Mouse (Mus musculus) left cerebral cortex, adult 2 months (tissue): Measurements from ENCODE around the gene Bcas3. TPM values are rescaled to one million over a fixed set of nuclear protein-coding genes. Genes with fewer than 3 reads are reported as not detected.
A peak's percentile ranks its signal among the peaks of the same experiment; 100 is the strongest.
"Not testable (repeated sequence)": the region's sequence is repeated elsewhere in the genome, so short reads cannot be mapped to it uniquely, and the experiment has no call there.

ENCODE experiments used
- DNase-seq, 2 experiments: peaks; one replicate each; pipeline ENCODE4 v3.0.0; 2021 to 2022; ENCODE audit warnings: low spot score in 2 of 2, mixed read lengths in 1 of 2; ENCODE audit errors: extremely low spot score in 1 of 2
- H3K27ac ChIP-seq: fragments of 200-600 bp; 2 replicates; pipeline ENCODE4 v1.8.1; 2022
- H3K4me3 ChIP-seq: fragments of 200-600 bp; 2 replicates; pipeline ENCODE4 v1.8.1; 2022
- CTCF ChIP-seq: fragments of 200-600 bp; IDR thresholded peaks from 2 replicates; pipeline ENCODE4 v1.8.1; 2022; ENCODE audit warnings: antibody characterized with exemption, mild to moderate bottlenecking, moderate library complexity
- intact Hi-C: fragments of 180-260 bp; cut with DNase I; formaldehyde crosslinking; loops from one replicate; pipeline ENCODE4 v1.15.1; 2025
- total RNA-seq, 2 experiments: library from RNA; stranded (reverse); gene quantifications; 2 replicates each; pipeline ENCODE4 v1.2.3; 2021

Gene Bcas3
- total RNA-seq, 2 experiments from 2014 or later, result 69.1 to 73.0 TPM

GRCm38 (mm10) chr11:85714312-85714931 is 361.5 kb downstream of the Bcas3 start:
- DNase-seq, result no peak
- intact Hi-C loops, result no loop called here
- no peak for TF ChIP-seq CTCF
- H3K27ac ChIP-seq, result no peak overlapping the region
- no peak overlapping the region for H3K4me3 ChIP-seq

GRCm38 (mm10) chr11:85716730-85717129 is 363.8 kb downstream of the Bcas3 start:
- H3K27ac ChIP-seq, DNase-seq, H3K4me3 ChIP-seq, intact Hi-C loops: not testable (repeated sequence)

- DNase-seq, result no peak
- TF ChIP-seq CTCF, result no peak
- intact Hi-C loops, result no loop called here
- Histone ChIP-seq H3K4me3 (no peak overlapping the region), H3K27ac (no peak overlapping the region)
Measured at GRCm38 (mm10) chr11:85719091-85719490, 366.1 kb downstream of the Bcas3 start.

GRCm38 (mm10) chr11:85719766-85720165 is 366.8 kb downstream of the Bcas3 start:
- no peak overlapping the region for H3K4me3 ChIP-seq
- intact Hi-C loops, result no loop called here
- no peak overlapping the region for H3K27ac ChIP-seq
- DNase-seq, result no peak
- TF ChIP-seq CTCF, result no peak

GRCm38 (mm10) chr11:85720269-85720773 is 367.4 kb downstream of the Bcas3 start:
- intact Hi-C loops, result no loop called here
- DNase-seq, result no peak
- Histone ChIP-seq H3K27ac (no peak overlapping the region), H3K4me3 (no peak overlapping the region)
- no peak for TF ChIP-seq CTCF

GRCm38 (mm10) chr11:85721986-85722385 is 369.0 kb downstream of the Bcas3 start:
- TF ChIP-seq CTCF, result no peak
- no peak overlapping the region for H3K4me3 ChIP-seq
- no peak overlapping the region for H3K27ac ChIP-seq
- DNase-seq, result no peak
- intact Hi-C loops, result no loop called here

DNA sequence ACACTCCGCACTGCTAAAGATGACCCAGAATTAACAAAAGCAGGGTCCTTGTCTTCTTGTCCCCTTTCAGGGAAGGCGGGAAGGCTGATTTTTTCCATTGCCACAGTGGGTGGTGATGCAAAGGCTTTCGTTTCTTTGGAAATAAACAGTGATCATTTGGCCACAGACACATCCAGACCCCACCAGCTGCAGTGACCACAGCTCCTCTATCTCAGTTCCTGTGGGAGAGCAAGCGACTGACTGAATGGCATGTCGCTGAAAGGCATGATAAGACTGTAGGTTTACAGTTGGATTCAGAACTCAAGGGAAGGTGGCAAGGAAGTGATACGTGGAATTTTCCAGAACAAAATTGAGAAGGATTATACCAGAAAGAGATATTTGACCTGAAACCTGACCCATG is 371.2 kb downstream of the Bcas3 start:
- TF ChIP-seq CTCF, result no peak
- Histone ChIP-seq H3K4me3 (no peak overlapping the region), H3K27ac (no peak overlapping the region)
- no peak for DNase-seq
- intact Hi-C loops, result no loop called here

DNA sequence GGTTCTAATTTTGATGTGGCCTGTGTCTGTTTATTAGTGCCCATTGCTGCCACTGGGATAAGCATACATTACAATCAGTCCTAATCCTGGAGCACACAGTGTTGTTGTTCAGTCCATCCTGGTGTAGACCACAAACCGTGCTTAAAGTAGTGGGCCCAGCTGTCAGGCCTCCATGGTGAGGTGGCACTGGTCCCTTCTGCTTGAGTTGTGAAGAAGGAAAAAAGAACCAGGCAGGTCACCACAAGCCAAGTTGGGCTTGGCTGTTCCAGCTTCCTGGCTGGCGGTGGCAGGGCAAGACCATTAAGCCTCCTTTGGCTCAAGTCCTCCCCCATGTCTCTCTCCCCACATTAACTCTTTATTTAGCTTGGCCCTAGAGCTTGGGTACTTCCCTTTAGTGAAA is 376.8 kb downstream of the Bcas3 start:
- no peak for TF ChIP-seq CTCF
- intact Hi-C loops, result loop anchor here (5.0 kb wide), 1 partner anchor 38 kb away; no protein-coding TSS in a partner anchor

DNA sequence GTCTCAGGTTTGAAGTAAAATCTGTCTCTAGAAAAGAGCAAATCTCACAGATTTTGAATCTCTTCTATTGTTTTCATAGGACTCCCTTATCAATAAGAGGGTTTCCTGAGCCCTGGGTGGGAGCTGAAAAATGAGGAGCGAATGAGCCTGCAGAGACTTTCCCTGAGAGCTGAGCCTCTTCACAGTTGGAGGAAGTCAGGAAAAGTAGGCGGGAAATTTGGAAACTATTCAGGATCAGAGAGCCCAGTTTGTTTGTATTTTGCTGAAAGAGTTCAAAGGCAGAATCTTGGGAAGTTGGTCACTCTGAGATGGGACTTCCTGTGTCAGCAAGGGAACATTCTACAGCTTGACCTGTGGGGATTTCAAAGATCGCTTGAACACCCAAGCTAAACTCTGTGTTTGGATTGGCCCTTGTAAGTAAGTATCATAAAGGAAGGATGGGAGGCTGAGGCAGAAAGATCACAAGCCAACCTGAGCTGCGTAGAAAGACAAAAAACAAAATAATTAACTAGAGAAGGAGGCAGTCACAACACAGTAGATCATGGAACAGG is 379.6 kb downstream of the Bcas3 start:
- intact Hi-C loops, result loop anchor here (5.0 kb wide), 1 partner anchor 35 kb away; no protein-coding TSS in a partner anchor
- H3K4me3 ChIP-seq, result no peak overlapping the region
- no peak for TF ChIP-seq CTCF
- no peak overlapping the region for H3K27ac ChIP-seq
- no peak for DNase-seq

More for the DNA sequence above, 376.8 kb downstream of the Bcas3 start:
- Histone ChIP-seq H3K27ac (no peak overlapping the region), H3K4me3 (no peak overlapping the region)
- no peak for DNase-seq

GRCm38 (mm10) chr11:85733577-85733976 is 380.6 kb downstream of the Bcas3 start:
- peak; percentile 23 for TF ChIP-seq CTCF
- intact Hi-C loops, result loop anchor here (5.0 kb wide), 1 partner anchor 34 kb away; no protein-coding TSS in a partner anchor
- DNase-seq, result no peak
- H3K27ac ChIP-seq, result no peak overlapping the region
- no peak overlapping the region for H3K4me3 ChIP-seq

- H3K27ac ChIP-seq, result no peak overlapping the region
- intact Hi-C loops, result loop anchor here (5.0 kb wide), 1 partner anchor 33 kb away; no protein-coding TSS in a partner anchor
- H3K4me3 ChIP-seq, result no peak overlapping the region
- peak in 1 of 2 experiments; percentile 25 for DNase-seq
- no peak for TF ChIP-seq CTCF
Measured at GRCm38 (mm10) chr11:85734317-85735211, 381.6 kb downstream of the Bcas3 start.

- TF ChIP-seq CTCF, result no peak
- intact Hi-C loops, result no loop called here
- DNase-seq, result no peak
- Histone ChIP-seq H3K4me3 (no peak overlapping the region), H3K27ac (no peak overlapping the region)
Measured at GRCm38 (mm10) chr11:85737227-85737626, 384.3 kb downstream of the Bcas3 start.
